Mouse (Mus musculus): ENCODE measurements around the gene Ggt7.

- TF ChIP-seq CTCF (IDR thresholded peaks at IDR 0.05; ENCODE audit: insufficient read depth, low read length) (no peak), POLR2A (IDR thresholded peaks at IDR 0.05; ENCODE audit: borderline replicate concordance, extremely low read depth, low read depth, low read length) (no peak)
These were observed 74.6 kb downstream of the Ggt7 start for GRCm38 (mm10) chr2:155443446-155443845.
